Mouse (Mus musculus): Measurements from ENCODE around the gene Relt.

The Relt gene

GRCm38 (mm10) chr7:100862828-100863638 is at the start of gene Relt:
Gene Relt (minus strand): TSS chr7:100863446.
- in situ Hi-C loops (cut with MboI, MseI): no loop called here

GRCm38 (mm10) chr7:100911791-100912190 is 48.5 kb upstream of the Relt start:
- in situ Hi-C loops (cut with MboI, MseI): no loop called here

GRCm38 (mm10) chr7:100911246-100911770 is 48.1 kb upstream of the Relt start:
- in situ Hi-C loops (cut with MboI, MseI): no loop called here

GRCm38 (mm10) chr7:100908567-100908966 is 45.3 kb upstream of the Relt start:
- in situ Hi-C loops (cut with MboI, MseI): no loop called here

- in situ Hi-C loops (cut with MboI, MseI): no loop called here
Measured at GRCm38 (mm10) chr7:100908061-100908460, 44.8 kb upstream of the Relt start.

GRCm38 (mm10) chr7:100907231-100907630 is 44.0 kb upstream of the Relt start:
- in situ Hi-C loops (cut with MboI, MseI): no loop called here

GRCm38 (mm10) chr7:100906029-100906789 is 43.0 kb upstream of the Relt start:
- in situ Hi-C loops (cut with MboI, MseI): no loop called here

- in situ Hi-C loops (cut with MboI, MseI): no loop called here
Measured at GRCm38 (mm10) chr7:100905037-100905436, 41.8 kb upstream of the Relt start.

GRCm38 (mm10) chr7:100904612-100905011 is 41.4 kb upstream of the Relt start:
- in situ Hi-C loops (cut with MboI, MseI): no loop called here

- in situ Hi-C loops (cut with MboI, MseI): no loop called here
Measured at GRCm38 (mm10) chr7:100902451-100903137, 39.3 kb upstream of the Relt start.

GRCm38 (mm10) chr7:100897828-100898227 is 34.6 kb upstream of the Relt start:
- in situ Hi-C loops (cut with MboI, MseI): no loop called here

GRCm38 (mm10) chr7:100894833-100895226 is 31.6 kb upstream of the Relt start:
- in situ Hi-C loops (cut with MboI, MseI): no loop called here

- in situ Hi-C loops (cut with MboI, MseI): no loop called here
Measured at GRCm38 (mm10) chr7:100894057-100894832, 31.0 kb upstream of the Relt start.

- in situ Hi-C loops (cut with MboI, MseI): no loop called here
Measured at GRCm38 (mm10) chr7:100893249-100894056, 30.2 kb upstream of the Relt start.

GRCm38 (mm10) chr7:100886535-100886934 is 23.3 kb upstream of the Relt start:
- in situ Hi-C loops (cut with MboI, MseI): no loop called here

- in situ Hi-C loops (cut with MboI, MseI): no loop called here
Measured at GRCm38 (mm10) chr7:100884460-100884859, 21.2 kb upstream of the Relt start.

- in situ Hi-C loops (cut with MboI, MseI): no loop called here
Measured at GRCm38 (mm10) chr7:100881950-100882349, 18.7 kb upstream of the Relt start.

GRCm38 (mm10) chr7:100881531-100881930 is 18.3 kb upstream of the Relt start:
- in situ Hi-C loops (cut with MboI, MseI): no loop called here

- in situ Hi-C loops (cut with MboI, MseI): no loop called here
Measured at GRCm38 (mm10) chr7:100879595-100879994, 16.3 kb upstream of the Relt start.

GRCm38 (mm10) chr7:100876771-100877170 is 13.5 kb upstream of the Relt start:
- in situ Hi-C loops (cut with MboI, MseI): no loop called here
